Mouse (Mus musculus): Measurements from ENCODE around the gene Fabp1. TPM values are rescaled to one million over a fixed set of nuclear protein-coding genes. Genes with fewer than 3 reads are reported as not detected.

Gene Fabp1
- polyA plus RNA-seq, 1 experiment from 2014 or later, result not detected

GRCm38 (mm10) chr6:71239069-71239750, 39.6 kb downstream of the Fabp1 start:
- ChIA-PET CTCF (no interaction called here), POLR2A (interaction anchor here (0.8 kb wide), 1 partner anchor 33 kb away, joined by 3 read pairs; no protein-coding TSS in a partner anchor)
- DNase-seq (ENCODE audit: low read depth, low spot score) (no peak), ATAC-seq (no peak)
- TF ChIP-seq CTCF (IDR thresholded peaks at IDR 0.05), result no peak
- no peaks in the 10 kb centered on the region for H3K27me3 ChIP-seq
- in situ Hi-C loops (cut with MboI; ENCODE audit: low pct_unique_long_range_greater_than_20kb), result no loop called here

- in situ Hi-C loops (cut with MboI; ENCODE audit: low pct_unique_long_range_greater_than_20kb), result no loop called here
- ChIA-PET CTCF (interaction anchor here (1.4 to 1.5 kb wide), 2 partner anchors 11 to 15 kb away, joined by 3 read pairs; no protein-coding TSS in a partner anchor), POLR2A (no interaction called here)
- no peaks in the 10 kb centered on the region for H3K27me3 ChIP-seq
- DNase-seq (ENCODE audit: low read depth, low spot score), result no peak
- no peak for TF ChIP-seq CTCF (IDR thresholded peaks at IDR 0.05)
- ATAC-seq, result no peak
Measured at GRCm38 (mm10) chr6:71240831-71241230, 41.2 kb downstream of the Fabp1 start.

GRCm38 (mm10) chr6:71242811-71243210, 43.2 kb downstream of the Fabp1 start:
- TF ChIP-seq CTCF (IDR thresholded peaks at IDR 0.05), result no peak
- no peaks in the 10 kb centered on the region for H3K27me3 ChIP-seq
- ChIA-PET CTCF (no interaction called here), POLR2A (no interaction called here)
- in situ Hi-C loops (cut with MboI; ENCODE audit: low pct_unique_long_range_greater_than_20kb), result no loop called here
- ATAC-seq (peak; percentile 47), DNase-seq (ENCODE audit: low read depth, low spot score) (no peak)

GRCm38 (mm10) chr6:71243258-71243657, 43.6 kb downstream of the Fabp1 start:
- POLR2A ChIA-PET, result no interaction called here
- no peak for TF ChIP-seq CTCF (IDR thresholded peaks at IDR 0.05)
- H3K27me3 ChIP-seq, result no peaks in the 10 kb centered on the region
- in situ Hi-C loops (cut with MboI; ENCODE audit: low pct_unique_long_range_greater_than_20kb), result no loop called here
- ATAC-seq (no peak), DNase-seq (ENCODE audit: low read depth, low spot score) (no peak)
- CTCF ChIA-PET, result no interaction called here

GRCm38 (mm10) chr6:71248420-71248819, 48.8 kb downstream of the Fabp1 start:
- POLR2A ChIA-PET, result no interaction called here
- no peaks in the 10 kb centered on the region for H3K27me3 ChIP-seq
- no peak for TF ChIP-seq CTCF (IDR thresholded peaks at IDR 0.05)
- ATAC-seq, result no peak
- no peak for DNase-seq (ENCODE audit: low read depth, low spot score)
- CTCF ChIA-PET, result no interaction called here
- in situ Hi-C loops (cut with MboI; ENCODE audit: low pct_unique_long_range_greater_than_20kb), result no loop called here

GRCm38 (mm10) chr6:71249615-71250014, 50.0 kb downstream of the Fabp1 start:
- in situ Hi-C loops (cut with MboI; ENCODE audit: low pct_unique_long_range_greater_than_20kb), result no loop called here
- H3K27me3 ChIP-seq, result no peaks in the 10 kb centered on the region
- ChIA-PET POLR2A (no interaction called here), CTCF (no interaction called here)
- ATAC-seq (no peak), DNase-seq (ENCODE audit: low read depth, low spot score) (no peak)
- TF ChIP-seq CTCF (IDR thresholded peaks at IDR 0.05), result no peak

GRCm38 (mm10) chr6:71250951-71251350, 51.3 kb downstream of the Fabp1 start:
- no peak for TF ChIP-seq CTCF (IDR thresholded peaks at IDR 0.05)
- POLR2A ChIA-PET, result no interaction called here
- in situ Hi-C loops (cut with MboI; ENCODE audit: low pct_unique_long_range_greater_than_20kb), result no loop called here
- CTCF ChIA-PET, result no interaction called here
- no peaks in the 10 kb centered on the region for H3K27me3 ChIP-seq
- ATAC-seq, result no peak
- no peak for DNase-seq (ENCODE audit: low read depth, low spot score)

GRCm38 (mm10) chr6:71254456-71254855, 54.8 kb downstream of the Fabp1 start:
- DNase-seq (ENCODE audit: low read depth, low spot score), result no peak
- no peaks in the 10 kb centered on the region for H3K27me3 ChIP-seq
- in situ Hi-C loops (cut with MboI; ENCODE audit: low pct_unique_long_range_greater_than_20kb), result no loop called here
- CTCF ChIA-PET, result interaction anchor here (1.8 kb wide), 1 partner anchor 14 kb away, joined by 9 read pairs; no protein-coding TSS in a partner anchor
- ATAC-seq, result no peak
- TF ChIP-seq CTCF (IDR thresholded peaks at IDR 0.05), result no peak
- POLR2A ChIA-PET, result interaction anchor here (0.9 kb wide), 1 partner anchor 8 kb away, joined by 3 read pairs; no protein-coding TSS in a partner anchor

Other genes with a start within 250 kb of the Fabp1 start
- not detected for gene Foxi3, start 243.3 kb upstream of the Fabp1 start, polyA plus RNA-seq (2021)
- gene Thnsl2, start 55.4 kb upstream of the Fabp1 start, polyA plus RNA-seq (2021), result 0.08 TPM
- 98.8 TPM for gene Krcc1, start 71.8 kb downstream of the Fabp1 start, polyA plus RNA-seq (2021)
- 0.71 TPM for gene Smyd1, start 122.4 kb downstream of the Fabp1 start, polyA plus RNA-seq (2021)
- gene Cd8b1, start 123.0 kb downstream of the Fabp1 start, polyA plus RNA-seq (2021), result 0.08 TPM
- gene Cd8a, start 173.6 kb downstream of the Fabp1 start, polyA plus RNA-seq (2021), result not detected
- gene Rmnd5a, start 240.8 kb downstream of the Fabp1 start, polyA plus RNA-seq (2021), result 49.4 TPM

Measured in Patski (cell line).